Mouse (Mus musculus): ENCODE measurements around the gene Mpeg1.

Gene Mpeg1

GRCm38 (mm10) chr19:12502756-12503155 is 42.2 kb downstream of the Mpeg1 start:
- in situ Hi-C loops (cut with MboI; ENCODE audit: unreplicated experiment in 2 of 2) = loop anchor here (5.0 to 25.0 kb wide), 3 partner anchors 35 to 365 kb away; no protein-coding TSS in a partner anchor

GRCm38 (mm10) chr19:12514621-12515020 is 54.0 kb downstream of the Mpeg1 start:
- in situ Hi-C loops (cut with MboI; ENCODE audit: unreplicated experiment in 2 of 2) = loop anchor here (5.0 to 25.0 kb wide), 7 partner anchors 78 to 1303 kb away; partner anchors contain the start of gene Olfr1499 (in 2 of the 2)
